Mouse (Mus musculus) cerebellum, adult 9-11 months (tissue): ENCODE measurements at regions not wholly inside any gene's neighbourhood (a gene's known extent, or its start where the extent isn't known, plus 50 kb on each side); places are given as distances from the start of the nearest gene placed in this dataset.

Experiments
- DNase-seq: peaks from one replicate; pipeline ENCODE4 v3.0.0; 2022

DNA sequence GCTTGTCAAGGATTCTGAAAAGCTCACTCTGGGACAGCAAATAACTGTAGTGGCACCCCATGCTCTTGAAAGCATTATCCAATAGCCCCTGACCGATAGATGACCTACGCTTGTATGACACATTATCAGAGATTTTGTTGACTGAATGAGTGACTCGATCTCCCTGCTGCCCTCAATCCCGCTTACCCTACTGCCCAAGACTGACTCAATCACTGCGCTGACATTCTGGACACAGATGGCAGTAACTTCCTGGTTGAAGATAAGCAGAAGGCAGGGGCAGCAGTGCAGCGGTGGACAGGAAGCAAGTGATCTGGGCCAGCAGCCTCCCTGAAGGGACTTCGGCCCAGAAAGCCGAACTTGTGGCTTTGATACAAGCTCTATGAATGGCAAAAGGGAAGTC, 248.7 kb upstream of the Tpk1 start:
- no peak for DNase-seq

DNA sequence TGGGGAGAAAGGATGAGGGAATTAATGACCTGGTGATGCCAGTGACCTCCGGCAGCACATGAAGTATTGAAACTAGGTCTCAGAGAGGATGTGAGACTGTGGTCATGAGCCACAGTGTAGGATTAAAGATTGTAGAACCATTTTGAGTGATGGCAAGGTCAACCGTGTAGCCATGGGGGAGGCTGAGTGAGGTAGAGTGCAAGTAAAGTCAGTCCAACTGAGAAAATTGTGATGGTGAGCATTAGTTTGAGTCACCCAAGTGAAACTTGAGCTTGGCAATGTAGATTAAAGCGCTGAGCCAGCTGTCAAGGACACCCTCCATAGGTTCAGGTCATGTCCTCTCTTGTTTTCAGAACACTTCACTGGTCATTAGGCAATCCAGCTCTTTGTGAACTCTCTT, 219.9 kb upstream of the Tpk1 start:
- DNase-seq = no peak

DNA sequence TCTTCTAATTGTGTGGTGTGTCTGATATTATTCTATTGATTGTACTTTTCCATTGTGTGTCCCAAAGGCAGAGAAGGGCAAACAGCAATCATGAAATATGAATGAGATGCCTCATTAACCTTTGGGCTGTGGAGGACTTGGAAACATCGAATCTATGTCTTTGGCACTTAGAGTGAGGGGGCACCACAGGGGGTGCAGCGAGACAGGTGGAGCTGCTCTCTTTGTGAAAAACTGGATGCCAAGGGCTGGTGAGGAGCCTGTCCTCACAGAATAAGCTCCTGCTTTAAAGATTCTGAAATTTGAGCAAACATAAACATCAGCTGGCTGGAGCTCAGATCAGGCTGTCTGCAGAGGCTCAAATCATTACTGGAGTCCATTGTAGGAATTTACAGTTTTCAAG, 210.6 kb upstream of the Tpk1 start:
- DNase-seq = peak; percentile 76

DNA sequence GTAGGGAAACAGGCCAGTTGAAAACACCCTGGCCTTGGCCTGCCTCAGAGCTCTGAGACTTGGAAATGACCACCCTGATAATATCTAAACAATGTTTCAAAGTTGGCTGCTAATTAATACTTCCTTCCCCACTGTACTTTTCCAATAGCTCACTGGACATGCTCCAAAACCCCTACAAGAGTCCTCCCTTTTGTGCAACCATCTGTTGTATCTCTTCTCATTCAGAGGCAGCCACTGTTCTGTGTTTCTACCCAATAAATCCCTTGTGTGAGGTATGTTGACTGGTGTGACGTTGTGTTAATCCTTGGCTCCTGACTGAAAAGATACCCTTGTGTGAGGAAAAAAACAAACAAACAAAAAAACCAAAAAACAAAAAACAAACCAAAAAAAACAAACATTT, 193.3 kb upstream of the Tpk1 start:
- no peak for DNase-seq

DNA sequence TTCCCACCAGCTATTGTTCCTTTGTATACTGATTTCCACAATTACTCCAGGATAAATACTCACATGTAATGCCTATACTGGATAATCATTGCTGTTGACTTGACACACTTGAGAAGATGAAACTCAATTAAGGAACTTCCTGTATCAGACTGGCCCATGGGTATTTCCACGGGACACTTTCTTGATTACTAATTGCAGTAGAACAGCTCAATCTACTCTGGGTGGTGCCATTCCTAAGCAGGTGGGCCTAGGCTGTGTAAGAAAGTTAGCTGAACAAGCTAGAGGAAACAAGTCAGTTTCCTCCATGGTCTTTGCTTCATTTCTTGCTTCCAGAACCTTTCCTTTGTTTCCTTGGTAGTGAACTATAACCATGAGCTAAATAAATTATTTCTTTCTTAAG, 191.0 kb upstream of the Tpk1 start:
- no peak for DNase-seq

DNA sequence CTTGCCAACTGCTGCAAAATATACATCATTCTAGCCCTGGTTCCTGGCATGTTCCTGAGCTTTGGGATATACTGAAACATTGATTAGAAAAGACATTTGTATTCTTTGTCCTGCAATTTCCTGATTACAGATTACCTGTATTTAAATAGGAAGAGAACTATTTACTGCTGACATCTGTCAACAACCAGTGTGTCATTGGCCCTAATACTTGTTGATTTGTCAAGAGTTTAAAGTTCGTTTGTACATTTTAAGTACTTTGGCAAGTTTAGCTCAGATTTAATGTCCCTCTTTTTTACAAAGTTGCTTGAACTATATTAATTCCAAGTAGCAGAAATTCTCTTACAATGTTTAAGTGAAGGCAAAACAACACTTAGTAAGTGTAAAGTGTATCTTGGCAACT, 187.4 kb upstream of the Tpk1 start:
- no peak for DNase-seq

DNA sequence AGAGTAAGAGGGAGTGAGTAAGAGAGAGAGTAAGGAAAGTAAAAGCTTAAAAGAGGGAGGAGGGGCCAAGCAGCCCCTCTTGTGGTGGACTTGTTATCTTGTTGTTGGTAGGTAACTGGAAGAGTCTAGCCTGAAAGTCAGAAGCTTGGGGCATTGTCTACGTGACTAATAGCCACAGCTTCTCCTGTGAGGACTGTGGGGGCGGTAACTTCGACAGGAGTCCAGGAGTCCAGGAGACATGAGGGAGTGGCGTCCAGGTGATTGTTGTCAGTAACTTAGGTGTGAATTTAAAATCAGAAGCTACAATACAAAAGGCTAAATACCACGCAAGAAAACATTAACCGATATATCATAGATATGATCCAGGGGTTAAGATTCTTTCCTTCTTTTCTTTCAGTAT, 185.2 kb upstream of the Tpk1 start:
- DNase-seq = no peak

DNA sequence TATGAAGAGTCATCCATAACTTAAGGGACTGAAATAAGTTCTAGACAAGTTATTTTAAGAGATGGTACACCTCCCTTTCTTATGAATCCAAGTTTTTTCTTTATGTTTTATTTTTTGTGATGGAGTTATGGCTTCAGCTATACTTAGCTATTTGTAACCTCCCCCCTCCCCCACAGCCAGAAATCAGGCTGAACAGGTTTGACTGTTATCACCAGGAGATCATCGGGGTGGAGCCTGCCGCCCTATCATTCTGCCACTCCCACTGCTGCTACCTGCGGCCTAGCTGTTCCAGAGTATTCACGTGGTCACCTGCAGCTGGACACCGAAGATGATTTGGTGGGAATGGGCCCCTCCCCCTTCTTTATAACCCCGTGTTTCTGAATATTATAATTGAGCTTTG, 172.9 kb upstream of the Tpk1 start:
- DNase-seq = no peak

DNA sequence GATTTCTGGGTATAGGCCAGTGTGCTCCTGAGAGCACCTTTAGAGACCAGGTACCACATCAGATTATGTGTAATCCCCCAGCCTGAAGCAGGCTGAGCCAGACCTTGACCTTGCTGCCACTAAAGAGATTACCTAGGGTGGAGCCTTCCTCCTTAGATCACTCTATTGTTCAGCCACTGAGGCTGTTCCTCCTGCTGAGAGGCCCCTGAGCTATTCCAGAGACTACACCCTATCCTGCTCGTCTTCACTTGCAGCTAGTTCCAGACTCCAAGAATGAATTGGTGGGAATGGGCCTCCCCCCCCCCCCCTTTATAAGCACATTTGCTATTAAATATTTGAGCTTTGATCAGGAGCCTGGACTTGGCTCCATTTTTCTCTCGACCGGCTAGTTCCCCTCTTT, 163.8 kb upstream of the Tpk1 start:
- DNase-seq = no peak
